Mouse (Mus musculus) hindbrain, embryonic 16.5 days (tissue): Measurements from ENCODE around the gene Madcam1. TPM values are rescaled to one million over a fixed set of nuclear protein-coding genes. Genes with fewer than 3 reads are reported as not detected.

Experiments
- ATAC-seq: fragments of 200-750 bp; cut with Nextera tagmentation; 2 replicates; pipeline ENCODE4 v1.8.0; 2017; ENCODE audit warnings: moderate TSS enrichment, moderate library complexity
- H3K27ac ChIP-seq: fragments of 300-500 bp; sonication (generic); 2 replicates; pipeline ENCODE4 v1.5.1; 2014; ENCODE audit warnings: low read depth, mild to moderate bottlenecking, control low read depth, low read length, moderate library complexity
- H3K27me3 ChIP-seq: fragments of 300-500 bp; sonication (generic); replicated peaks from 2 replicates; pipeline ENCODE4 v1.6.1; 2014; ENCODE audit warnings: low read length; ENCODE audit not compliant: control insufficient read depth, insufficient read depth
- H3K36me3 ChIP-seq: fragments of 300-500 bp; sonication (generic); 2 replicates; pipeline ENCODE4 v1.6.1; 2014; ENCODE audit warnings: mild to moderate bottlenecking, low read length, moderate library complexity, mixed read lengths; ENCODE audit not compliant: control insufficient read depth, insufficient read depth
- H3K4me1 ChIP-seq: fragments of 300-500 bp; sonication (generic); 2 replicates; pipeline ENCODE4 v1.6.1; 2014; ENCODE audit warnings: low read depth, low read length; ENCODE audit not compliant: control insufficient read depth, insufficient read depth
- H3K4me2 ChIP-seq: fragments of 300-500 bp; sonication (generic); 2 replicates; pipeline ENCODE4 v1.6.1; 2014; ENCODE audit warnings: mild to moderate bottlenecking, low read length, control low read depth, moderate library complexity
- H3K4me3 ChIP-seq: fragments of 300-500 bp; sonication (generic); 2 replicates; pipeline ENCODE4 v1.5.1; 2014; ENCODE audit warnings: mild to moderate bottlenecking, low read length, control low read depth, moderate library complexity
- H3K9ac ChIP-seq: fragments of 300-500 bp; sonication (generic); 2 replicates; pipeline ENCODE4 v1.6.1; 2014; ENCODE audit warnings: low read depth, mild to moderate bottlenecking, control low read depth, low read length, moderate library complexity
- H3K9me3 ChIP-seq: fragments of 300-500 bp; sonication (generic); 2 replicates; pipeline ENCODE4 v1.6.1; 2014; ENCODE audit warnings: mild to moderate bottlenecking, low read length, moderate library complexity; ENCODE audit not compliant: control insufficient read depth
- WGBS: fragments of 180-500 bp; shearing (Covaris S2); extraction: QIAGEN DNeasy Blood & Tissue Kit; methylation state at CpG from one replicate; pipeline ENCODE4 v1.1.7; 2014; 5-methylcytosine and 5-hydroxymethylcytosine counted together
- polyA plus RNA-seq: library from polyadenylated mRNA; unstranded; fragments of >200 nt; fragmentation: Nextera tagmentation; extraction: Ambion mirVana; gene quantifications from 2 replicates; pipeline ENCODE4 v1.2.1, GENCODE M21; 2015

The Madcam1 gene
- polyA plus RNA-seq, 1 experiment from 2014 or later: 0.99 TPM

DNA sequence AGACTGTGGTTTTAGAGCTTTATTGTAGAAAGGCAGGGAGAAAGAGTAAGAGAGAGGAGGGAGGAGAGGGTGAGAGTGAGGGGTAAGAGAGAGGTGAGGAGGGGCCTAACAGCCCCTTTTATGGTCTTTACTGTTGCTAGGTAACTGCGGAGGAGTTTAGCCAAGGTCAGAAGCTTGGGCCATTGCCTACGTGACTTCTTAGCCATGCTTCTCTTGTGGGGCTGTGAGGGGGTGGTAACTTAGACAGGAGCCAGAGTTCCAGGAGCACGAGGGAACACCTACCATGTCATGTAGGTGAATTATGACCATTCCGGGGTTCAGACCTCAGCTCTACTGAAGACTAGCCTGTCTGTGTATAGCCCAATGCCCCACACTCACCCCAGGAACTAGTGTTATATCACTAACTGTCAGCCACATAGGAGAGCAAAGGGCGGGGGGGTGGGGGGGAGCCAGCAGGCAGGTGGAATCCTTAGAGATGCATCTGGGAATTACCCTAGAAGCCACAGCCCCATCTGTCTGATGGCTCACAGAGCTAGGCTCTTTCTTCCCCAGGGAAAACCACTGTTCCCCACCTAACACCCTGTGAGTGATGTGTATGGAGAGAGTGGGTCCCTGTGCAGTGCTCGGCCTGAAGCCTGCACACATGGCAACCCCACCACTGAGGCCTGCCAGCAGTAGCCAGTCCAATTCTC is 7.2 kb downstream of the Madcam1 start:
- no peak for ATAC-seq
- H3K4me2 ChIP-seq: peak overlapping the region; percentile 96
- 65% methylated on average over 6 of the region's 6 CpGs for WGBS
- peaks cover 19% of the 10 kb centered on the region for H3K4me1 ChIP-seq
- H3K9ac ChIP-seq: no peak overlapping the region
- H3K9me3 ChIP-seq: no peaks in the 10 kb centered on the region
- peaks cover 8% of the 10 kb centered on the region for H3K36me3 ChIP-seq
- H3K4me3 ChIP-seq: no peak overlapping the region
- H3K27ac ChIP-seq: no peak overlapping the region
- H3K27me3 ChIP-seq: no peaks in the 10 kb centered on the region

GRCm38 (mm10) chr10:79672088-79672455 is 7.7 kb downstream of the Madcam1 start:
- Histone ChIP-seq H3K4me1 (peaks cover 19% of the 10 kb centered on the region), H3K4me3 (no peak overlapping the region), H3K27ac (no peak overlapping the region), H3K27me3 (no peaks in the 10 kb centered on the region), H3K4me2 (no peak overlapping the region), H3K36me3 (peaks cover 10% of the 10 kb centered on the region), H3K9me3 (no peaks in the 10 kb centered on the region), H3K9ac (no peak overlapping the region)
- WGBS: 47% methylated on average over 3 of the region's 3 CpGs
- ATAC-seq: no peak

DNA sequence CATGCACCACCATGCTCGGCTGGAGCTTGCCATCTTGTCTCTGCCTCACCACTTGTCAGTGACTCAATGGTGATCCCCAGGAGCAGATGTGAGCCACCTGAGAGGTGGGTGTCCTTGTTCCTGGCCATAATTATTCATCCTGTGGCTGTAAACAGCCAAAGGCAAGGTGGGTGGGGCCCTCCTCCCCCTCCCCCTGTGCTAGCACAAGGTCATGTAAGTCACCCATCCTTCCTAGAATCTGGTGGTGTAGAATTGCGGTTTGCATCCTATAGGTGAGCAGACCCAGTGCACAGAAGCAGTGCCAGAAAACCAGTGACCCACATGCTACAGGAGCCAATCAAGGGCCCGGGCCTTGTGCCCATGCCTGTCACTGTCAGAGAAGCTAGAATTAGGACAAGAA is 8.7 kb downstream of the Madcam1 start:
- H3K9ac ChIP-seq: no peak overlapping the region
- WGBS: 94% methylated on average over 3 of the region's 3 CpGs
- no peaks in the 10 kb centered on the region for H3K27me3 ChIP-seq
- no peak for ATAC-seq
- H3K4me3 ChIP-seq: no peak overlapping the region
- H3K27ac ChIP-seq: no peak overlapping the region
- no peaks in the 10 kb centered on the region for H3K9me3 ChIP-seq
- H3K4me2 ChIP-seq: no peak overlapping the region
- H3K36me3 ChIP-seq: peaks cover 10% of the 10 kb centered on the region
- peaks cover 18% of the 10 kb centered on the region for H3K4me1 ChIP-seq

DNA sequence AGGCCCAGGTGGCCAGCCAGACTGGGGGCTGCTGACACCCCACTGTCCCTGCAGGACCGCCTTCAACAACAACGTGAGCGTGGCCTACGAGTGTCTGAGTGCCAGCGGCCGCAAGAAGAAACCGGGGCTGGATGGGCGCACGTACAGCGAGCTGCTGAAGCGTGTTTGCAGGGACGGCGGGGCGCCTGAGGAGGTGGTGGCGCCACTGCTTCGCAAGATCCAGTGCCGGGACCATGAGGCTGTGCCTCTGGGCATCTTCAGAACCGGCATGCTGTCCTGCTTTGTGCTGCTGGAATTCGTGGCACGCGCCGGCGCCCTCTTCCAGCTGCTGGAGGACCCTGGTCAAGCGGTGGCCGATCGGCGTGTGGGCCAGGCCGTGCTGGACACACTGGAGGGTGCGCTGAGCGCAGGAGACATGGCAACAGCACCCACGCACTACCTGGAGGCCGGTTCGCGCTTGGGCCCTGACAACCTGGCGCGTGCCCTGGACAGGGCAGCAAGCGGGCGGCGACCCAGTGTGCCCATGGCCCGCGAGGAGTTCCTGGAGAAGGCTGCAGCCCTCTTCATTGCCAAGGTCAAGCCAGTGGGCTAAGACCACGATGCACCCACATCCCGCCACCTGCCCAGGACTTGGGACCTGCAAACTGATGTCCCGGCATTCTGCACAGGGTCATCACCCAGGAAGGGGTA is 11.1 kb downstream of the Madcam1 start:
- Histone ChIP-seq H3K27ac (no peak overlapping the region), H3K27me3 (no peaks in the 10 kb centered on the region), H3K4me2 (no peak overlapping the region), H3K4me3 (no peak overlapping the region), H3K9me3 (no peaks in the 10 kb centered on the region), H3K4me1 (peaks cover 8% of the 10 kb centered on the region), H3K9ac (no peak overlapping the region), H3K36me3 (peaks cover 10% of the 10 kb centered on the region)
- WGBS: 54% methylated on average over 44 of the region's 44 CpGs
- no peak for ATAC-seq

DNA sequence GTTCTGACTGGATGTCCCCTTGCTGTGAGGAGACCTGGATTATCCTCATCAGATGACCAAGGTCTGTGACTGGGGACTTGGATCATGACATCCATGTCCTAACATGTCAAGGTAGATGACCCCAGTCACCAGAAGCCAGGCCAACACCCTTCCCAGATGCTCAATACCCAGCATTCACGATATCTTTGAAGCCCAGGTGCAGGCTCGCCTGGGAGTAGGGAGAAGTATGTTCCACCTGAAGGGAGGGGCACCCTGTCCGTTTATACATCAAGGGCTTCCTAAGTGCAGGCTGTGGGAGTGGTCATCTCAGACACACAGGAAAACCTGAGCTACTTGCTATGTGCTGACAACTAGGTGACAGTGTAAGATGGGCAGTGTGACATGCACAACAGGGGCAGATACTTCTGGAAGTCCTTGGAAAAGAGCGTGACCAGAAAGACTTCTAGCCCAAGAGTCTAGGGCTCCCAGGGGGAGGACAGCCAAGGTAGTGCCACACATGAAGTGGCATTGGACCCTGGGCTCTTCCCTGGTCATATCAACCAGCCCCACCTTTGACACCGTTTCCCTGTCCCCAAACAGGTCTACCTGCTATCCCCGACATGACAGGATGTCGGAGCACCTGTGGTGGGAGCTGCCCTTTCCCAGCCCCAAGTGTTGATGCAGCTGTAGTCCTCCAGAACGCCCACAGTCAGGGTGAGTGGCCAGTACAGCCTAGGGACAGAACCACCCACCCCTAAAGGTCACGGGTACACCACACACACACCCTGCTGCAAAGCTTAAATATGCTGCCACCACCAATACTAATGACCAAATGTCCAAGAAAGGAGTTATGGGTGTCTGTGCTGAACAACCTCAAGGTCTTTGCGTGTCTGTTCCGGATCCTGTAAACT is 16.5 kb downstream of the Madcam1 start:
- peaks cover 19% of the 10 kb centered on the region for H3K4me1 ChIP-seq
- peak overlapping the region; percentile 88 for H3K4me3 ChIP-seq
- no peaks in the 10 kb centered on the region for H3K9me3 ChIP-seq
- no peaks in the 10 kb centered on the region for H3K27me3 ChIP-seq
- peak overlapping the region; percentile 79 for H3K4me2 ChIP-seq
- ATAC-seq: peak; percentile 30
- H3K36me3 ChIP-seq: peaks cover 11% of the 10 kb centered on the region
- H3K9ac ChIP-seq: peak overlapping the region; percentile 67
- peak overlapping the region; percentile 89 for H3K27ac ChIP-seq
- WGBS: 45% methylated on average over 11 of the region's 11 CpGs

GRCm38 (mm10) chr10:79681591-79682245 is 17.4 kb downstream of the Madcam1 start, which contains the start of gene Cdc34:
TSS of gene Cdc34 (plus strand) at chr10:79682195.
- under 1% methylated on average over 79 of the region's 84 CpGs for WGBS
- Histone ChIP-seq H3K4me3 (peak within 1 kb of the TSS; percentile 88), H3K27me3 (no peaks in the 10 kb centered on the region), H3K4me1 (peaks cover 19% of the 10 kb centered on the region), H3K4me2 (peak within 1 kb of the TSS; percentile 79), H3K9me3 (no peaks in the 10 kb centered on the region), H3K27ac (peak within 1 kb of the TSS; percentile 89), H3K9ac (peak within 1 kb of the TSS; percentile 81), H3K36me3 (peaks cover 14% of the 10 kb centered on the region)
- peak; percentile 95 for ATAC-seq

- no peaks in the 10 kb centered on the region for H3K27me3 ChIP-seq
- H3K27ac ChIP-seq: peak overlapping the region; percentile 76
- H3K9me3 ChIP-seq: no peaks in the 10 kb centered on the region
- H3K36me3 ChIP-seq: peaks cover 18% of the 10 kb centered on the region
- peak overlapping the region; percentile 81 for H3K9ac ChIP-seq
- ATAC-seq: peak; percentile 1; the same call in 1 of the 2 replicates
- peaks cover 19% of the 10 kb centered on the region for H3K4me1 ChIP-seq
- peak overlapping the region; percentile 67 for H3K4me2 ChIP-seq
- H3K4me3 ChIP-seq: peak overlapping the region; percentile 88
- WGBS: 0% methylated on average over 10 of the region's 10 CpGs
Observed at GRCm38 (mm10) chr10:79682551-79682915, 18.2 kb downstream of the Madcam1 start.

DNA sequence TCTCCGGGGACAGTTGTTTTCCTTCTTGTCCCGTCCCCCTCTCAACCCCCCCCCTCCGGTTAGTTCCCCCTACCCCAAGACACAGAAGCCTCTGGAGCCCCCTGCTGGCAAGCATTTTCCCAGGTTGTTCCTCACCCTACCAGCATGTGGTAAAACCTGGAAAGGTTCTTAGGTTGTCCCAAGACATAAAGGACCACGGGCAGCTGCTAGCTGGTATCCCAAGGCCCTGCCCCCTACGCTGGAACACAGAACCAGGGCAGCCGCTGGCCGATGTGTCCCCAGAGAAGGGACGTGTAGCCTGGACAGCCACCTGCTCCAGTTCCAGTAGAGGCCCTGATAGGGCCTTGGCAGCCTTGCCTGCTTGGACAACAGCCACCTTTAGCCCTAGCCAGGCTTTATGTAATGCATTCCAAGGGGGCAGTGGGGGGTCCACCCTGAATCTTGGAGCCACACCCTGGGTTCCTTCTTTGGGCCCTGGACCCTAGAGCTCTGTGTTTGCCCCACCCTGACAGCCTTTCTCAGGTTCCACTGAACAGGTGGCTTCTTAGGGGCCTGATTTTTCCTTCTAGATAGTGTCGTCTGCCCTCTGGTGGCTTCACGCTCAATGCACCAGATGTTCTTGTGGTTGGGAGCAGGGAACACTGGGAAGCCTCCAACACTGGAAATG is 18.7 kb downstream of the Madcam1 start:
- Histone ChIP-seq H3K36me3 (peaks cover 21% of the 10 kb centered on the region), H3K9ac (peak overlapping the region; percentile 81), H3K4me1 (peaks cover 19% of the 10 kb centered on the region), H3K4me2 (peak overlapping the region; percentile 67), H3K27ac (peak overlapping the region; percentile 76; the same call in 1 of the 2 replicates), H3K4me3 (peak overlapping the region; percentile 88), H3K27me3 (no peaks in the 10 kb centered on the region), H3K9me3 (no peaks in the 10 kb centered on the region)
- no peak for ATAC-seq
- WGBS: 8% methylated on average over 10 of the region's 10 CpGs
